Mouse (Mus musculus) right cerebral cortex, postnatal 10 days (tissue): ENCODE results near the gene Clock.
A peak's percentile ranks its signal among the peaks of the same experiment; 100 is the strongest.

Experiments
- DNase-seq, 2 experiments: peaks; one replicate each; pipeline ENCODE4 v3.0.0; 2021; ENCODE audit warnings: low spot score in 2 of 2

Clock gene

DNA sequence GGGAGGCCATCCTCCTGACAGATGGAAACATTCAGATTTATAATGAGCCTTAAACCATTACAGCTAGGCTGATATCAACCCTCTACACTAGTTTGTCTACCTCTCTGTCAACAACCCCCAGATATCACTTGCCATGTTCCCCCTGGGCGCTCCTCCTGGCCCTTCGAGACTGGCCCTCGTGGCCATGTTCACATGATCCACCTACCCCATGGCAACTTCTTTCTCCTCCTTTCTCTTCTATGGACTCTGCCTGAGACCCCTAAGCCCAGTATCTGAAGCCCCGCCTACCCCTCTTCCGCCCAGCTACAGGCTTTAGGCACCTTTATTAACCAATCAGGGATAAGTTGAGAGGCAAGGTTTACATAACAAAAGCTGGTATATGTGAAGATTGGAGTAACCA, 124.8 kb downstream of the Clock start:
- no peak for DNase-seq

DNA sequence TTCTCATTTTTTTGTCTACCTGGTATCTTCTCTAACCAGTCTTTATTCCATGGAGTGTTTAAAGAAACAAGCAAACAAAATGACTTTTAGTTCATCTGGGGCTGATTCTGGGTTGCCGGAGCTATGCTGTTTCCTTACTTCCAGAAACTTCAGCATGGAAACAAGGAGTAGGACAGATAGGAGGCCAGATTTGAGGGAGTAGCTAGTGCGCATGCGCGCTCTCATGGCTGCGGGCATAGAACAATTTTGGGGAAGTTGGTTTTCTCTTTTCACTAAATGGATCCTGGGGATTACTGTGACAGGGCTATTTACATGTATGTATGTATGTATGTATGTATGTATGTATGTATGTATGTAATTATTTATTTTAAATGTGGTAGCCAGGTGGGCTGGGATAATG, 125.4 kb downstream of the Clock start:
- DNase-seq: no peak

DNA sequence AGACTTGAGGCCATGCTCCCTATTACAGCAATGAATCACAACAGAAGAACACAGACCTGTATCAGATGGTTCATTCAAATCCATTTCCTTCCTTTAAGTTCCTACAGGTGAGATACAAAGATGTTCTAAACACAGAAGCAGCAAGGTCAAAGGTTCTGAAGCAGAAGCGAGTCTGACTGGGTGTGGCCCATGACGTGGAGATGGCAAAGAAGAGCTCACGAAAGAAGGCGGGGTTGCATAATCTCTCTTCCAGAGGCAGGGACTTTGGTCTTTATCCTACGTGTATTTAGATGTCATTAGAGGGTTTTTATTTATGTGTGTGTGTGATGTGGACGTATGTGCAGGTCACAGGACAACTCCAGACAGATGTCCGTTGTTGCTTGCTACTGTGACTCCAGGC, 126.9 kb downstream of the Clock start:
- peak in 1 of 2 experiments; percentile 4 for DNase-seq

DNA sequence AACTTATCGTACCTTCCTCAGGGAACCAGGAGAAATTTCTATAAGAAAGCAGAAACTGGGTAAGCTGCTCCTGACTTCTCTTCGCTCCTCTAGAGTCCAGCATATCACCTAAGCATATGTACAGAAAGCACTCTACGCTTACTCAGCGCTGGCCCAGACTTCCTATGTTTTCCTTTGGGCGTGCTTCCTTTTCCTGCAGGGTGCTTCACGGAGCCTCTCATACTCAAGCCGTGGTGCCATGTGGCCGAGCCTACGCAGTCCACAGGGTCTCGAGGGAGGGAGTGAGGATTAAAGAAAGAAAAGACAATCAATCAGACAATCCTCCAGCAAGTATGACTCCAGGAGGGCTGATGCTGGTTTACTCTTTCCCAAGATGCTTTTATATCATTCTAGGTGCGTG, 127.8 kb downstream of the Clock start:
- DNase-seq: peak in 1 of 2 experiments; percentile 0

DNA sequence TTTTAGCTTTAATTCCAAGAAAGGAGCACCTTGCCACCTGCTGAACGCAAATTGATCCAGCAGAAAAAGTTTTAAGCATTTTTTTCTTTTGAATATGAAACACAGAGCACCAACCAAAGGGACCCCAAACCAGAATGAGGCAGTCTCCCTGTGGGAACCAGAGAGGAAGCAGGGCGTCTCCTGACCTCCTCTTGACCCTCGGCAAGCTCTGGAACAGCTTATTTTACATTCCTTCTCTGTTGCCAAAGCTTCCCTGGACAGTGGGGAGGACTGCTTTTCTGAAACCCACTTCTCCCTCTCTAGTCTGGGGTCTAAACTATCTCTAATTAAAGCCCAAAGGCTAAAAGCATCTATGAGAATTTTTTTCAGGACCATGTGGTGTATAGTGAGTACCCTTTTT, 128.2 kb downstream of the Clock start:
- DNase-seq: peak in 1 of 2 experiments; percentile 11

DNA sequence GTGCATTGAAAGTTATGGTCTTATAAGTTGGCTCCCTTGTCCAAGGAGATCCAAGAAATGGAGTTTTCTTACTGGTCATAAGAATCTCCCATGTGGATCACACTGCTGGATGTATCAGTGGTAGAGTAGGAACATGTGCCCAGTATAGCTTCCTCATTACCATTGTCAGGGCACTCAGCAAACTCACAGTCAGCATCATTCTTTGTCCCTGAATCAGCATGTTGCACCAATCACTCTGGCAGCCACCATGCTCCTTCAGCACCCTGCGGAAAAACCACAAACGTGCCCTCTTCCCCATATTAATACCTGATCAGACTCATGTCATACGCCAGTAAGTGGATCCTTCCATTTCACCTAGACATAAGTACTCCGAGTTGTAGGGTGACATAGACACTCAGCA, 129.5 kb downstream of the Clock start:
- no peak for DNase-seq

DNA sequence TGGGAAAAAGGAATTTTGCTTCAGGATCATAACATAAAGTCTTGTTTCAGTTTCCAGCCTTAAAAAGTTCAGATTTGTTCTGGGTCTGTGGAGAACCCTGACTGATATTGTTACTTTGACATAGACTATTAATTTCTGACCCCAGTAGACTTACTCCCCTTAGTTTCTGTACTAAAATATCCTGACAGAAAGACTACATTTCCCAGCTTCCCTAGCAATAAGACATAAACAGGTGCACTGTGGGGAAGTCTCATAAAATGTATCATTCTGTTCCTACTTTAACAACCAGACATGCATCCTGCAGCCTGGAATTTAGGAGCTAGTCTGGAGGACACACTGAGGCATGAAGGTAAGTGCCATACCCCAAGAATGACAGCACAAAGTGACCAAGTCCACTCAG, 133.6 kb downstream of the Clock start:
- DNase-seq: no peak

DNA sequence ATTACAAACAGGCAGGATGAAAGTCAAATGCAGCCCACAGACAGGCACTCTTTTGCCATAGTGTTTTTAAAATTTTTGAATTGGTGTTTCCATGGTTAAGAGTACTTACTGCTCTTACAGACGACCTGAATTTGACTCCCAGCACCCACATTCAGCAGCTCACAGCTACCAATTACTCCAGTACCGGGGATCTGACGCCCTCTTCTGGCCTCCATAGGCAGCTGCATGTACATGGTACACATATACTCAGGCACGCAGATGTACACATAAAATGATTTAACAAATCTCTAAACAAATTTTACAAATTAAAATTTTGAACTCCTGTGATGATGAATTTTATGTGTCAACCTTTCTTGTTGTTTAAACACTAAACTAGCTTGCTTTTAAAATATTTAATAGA, 134.1 kb downstream of the Clock start:
- DNase-seq: no peak

DNA sequence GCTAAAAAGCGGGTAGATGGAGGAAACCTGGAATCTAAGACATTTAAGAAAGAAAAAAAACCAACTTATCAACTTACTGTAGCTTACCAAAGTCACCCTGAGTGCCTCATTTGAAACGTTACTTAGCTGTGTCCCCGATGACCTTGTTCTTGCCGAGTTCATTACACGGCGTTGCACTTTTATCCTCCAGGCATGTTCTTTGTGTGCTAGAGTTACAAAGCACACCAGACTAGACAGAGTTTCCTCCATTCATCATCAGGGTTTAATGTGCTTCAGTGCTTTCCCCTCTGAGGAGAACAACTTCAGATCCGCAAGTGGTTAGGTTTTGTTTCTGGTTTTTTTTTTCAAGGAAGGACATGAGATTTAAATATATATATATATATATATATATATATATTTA, 139.8 kb downstream of the Clock start:
- DNase-seq: no peak

DNA sequence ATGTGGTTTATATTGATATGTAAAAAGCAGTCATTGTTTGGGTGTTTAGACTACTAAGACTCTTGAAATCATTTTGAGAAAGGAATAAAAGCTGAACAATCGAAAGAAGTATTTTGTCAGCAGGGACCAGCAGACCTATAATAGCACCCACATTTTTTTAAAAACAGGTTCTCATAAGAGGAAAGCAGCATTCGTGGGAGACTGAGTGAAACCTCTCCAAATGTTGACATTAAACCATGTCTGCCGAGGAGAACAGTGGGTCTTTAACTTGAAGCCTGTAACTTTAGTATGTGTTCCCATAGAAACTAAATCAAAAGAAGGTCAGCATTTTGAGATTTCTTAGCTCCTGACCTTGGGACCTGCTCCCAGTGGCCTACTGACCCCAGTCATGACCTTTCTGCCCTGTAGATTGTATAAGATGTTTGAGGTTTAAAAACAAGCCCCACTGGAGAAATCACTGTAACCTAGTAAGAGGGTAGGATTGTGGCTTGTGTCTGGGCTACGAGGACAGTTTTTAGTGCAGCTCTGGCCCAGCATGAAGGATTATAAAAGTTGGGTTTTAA, 140.7 kb downstream of the Clock start:
- no peak for DNase-seq

DNA sequence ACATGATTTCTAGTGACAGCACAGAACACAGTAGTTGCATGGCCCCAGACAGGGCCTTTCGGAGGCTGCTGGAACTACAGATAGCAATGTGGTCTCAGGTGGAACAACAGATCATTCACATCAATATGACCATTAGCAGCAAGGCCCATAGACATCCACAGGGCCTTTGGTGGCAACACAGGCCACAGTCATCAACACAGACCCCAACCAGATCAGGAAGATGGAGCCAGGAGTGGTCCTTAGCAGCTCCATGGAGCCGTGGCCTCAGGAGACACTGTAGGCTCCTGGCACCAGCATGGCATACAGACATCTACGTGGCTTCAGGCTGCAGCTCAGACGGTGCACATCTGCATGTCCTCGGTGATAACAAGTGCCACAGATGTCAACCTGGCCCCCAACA, 141.7 kb downstream of the Clock start:
- no peak for DNase-seq

DNA sequence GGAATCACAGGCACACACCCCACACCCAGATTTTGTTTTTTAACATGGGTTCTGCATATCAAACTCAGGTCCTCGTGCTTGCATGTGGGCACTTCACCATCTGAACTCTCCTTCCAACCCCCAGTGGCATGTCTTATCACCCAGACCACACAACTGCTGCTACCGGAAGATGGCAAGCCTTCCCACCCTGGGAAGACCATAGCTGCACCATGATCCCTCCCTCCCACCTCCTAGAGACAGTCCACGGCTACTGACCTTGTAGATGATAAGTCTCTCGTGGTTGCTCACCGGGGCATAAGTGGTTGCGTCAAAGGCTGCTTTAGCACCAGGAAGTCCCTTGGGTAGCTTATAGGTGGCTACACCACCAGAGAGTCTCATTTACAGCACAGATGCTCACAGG, 143.1 kb downstream of the Clock start:
- no peak for DNase-seq

DNA sequence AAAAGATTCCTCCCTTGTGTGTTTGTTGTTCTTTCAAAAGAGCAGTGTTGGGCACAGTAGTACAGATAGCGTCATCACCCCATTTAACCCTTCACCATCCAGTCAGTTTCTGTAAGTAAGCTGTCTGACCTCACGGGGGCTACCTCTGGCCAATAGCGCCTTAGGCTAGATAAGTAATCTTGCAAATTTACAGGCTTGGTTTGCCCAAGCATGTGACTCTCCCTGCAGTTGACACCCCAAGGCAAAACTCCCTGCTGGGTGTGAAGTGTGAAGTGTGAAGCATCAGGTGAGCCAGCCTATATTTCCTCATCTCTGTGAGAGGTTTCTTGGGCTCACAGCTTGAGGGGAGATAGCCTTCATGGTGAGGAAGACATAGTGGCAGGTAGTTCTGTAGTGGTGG, 144.5 kb downstream of the Clock start:
- DNase-seq: no peak
